Mouse (Mus musculus) subcutaneous adipose tissue, adult 2 months (tissue): ENCODE data around the gene Desi2. TPM values are rescaled to one million over a fixed set of nuclear protein-coding genes. Genes with fewer than 3 reads are reported as not detected.

Source experiments
- polyA plus RNA-seq: library from polyadenylated mRNA; depleted of rRNA; stranded (reverse); fragments of >200 nt; gene quantifications from 2 replicates; pipeline ENCODE4 v1.2.3, GENCODE M21; 2012; ENCODE audit warnings: low replicate concordance; rRNA removed

The Desi2 gene
- 8.6 and 18.2 TPM in 2 replicates for polyA plus RNA-seq

DNA sequence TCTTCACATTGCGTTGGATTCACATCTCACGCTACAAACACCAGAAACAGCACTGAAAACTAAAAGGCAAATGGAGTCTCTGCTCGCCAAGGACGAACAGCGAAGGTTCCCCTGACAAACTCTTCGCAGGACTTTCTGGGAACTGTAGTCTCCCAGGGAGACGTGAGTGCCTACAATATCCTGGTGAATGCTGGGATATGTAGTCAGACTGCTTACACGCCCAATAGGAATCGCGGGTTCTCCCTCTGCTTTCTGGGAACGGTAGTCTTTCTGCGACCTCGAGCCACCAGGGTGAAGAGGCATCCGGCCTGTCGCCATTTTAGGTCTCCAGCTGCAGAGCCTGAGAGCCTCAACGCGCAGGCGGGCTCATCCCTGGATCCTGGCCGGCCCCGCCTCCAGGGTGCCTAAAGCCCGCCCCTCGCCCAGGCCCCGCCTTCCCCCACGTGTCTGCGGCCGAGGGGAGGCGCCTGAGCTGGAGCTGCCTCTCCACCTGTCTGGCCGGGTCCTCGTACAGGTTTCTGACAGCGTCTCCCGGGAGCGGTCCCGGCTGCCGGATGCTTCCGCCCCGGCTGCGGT, at the start of gene Desi2:
Gene Desi2, plus strand, starts transcription at position 202 of the 576 bp plus-strand sequence.

Other genes starting within 250 kb of the Desi2 start
- 0.67 and 0.73 TPM in 2 replicates for gene Catspere2, start 204.0 kb upstream of the Desi2 start, polyA plus RNA-seq
- gene Cox20, start 131.7 kb downstream of the Desi2 start, polyA plus RNA-seq = 17.7 and 18.9 TPM in 2 replicates
- gene Hnrnpu, start 150.4 kb downstream of the Desi2 start, polyA plus RNA-seq = 34.7 and 77.7 TPM in 2 replicates
- gene Efcab2, start 218.7 kb downstream of the Desi2 start, polyA plus RNA-seq = 0.39 and 0.44 TPM in 2 replicates